ENCODE assay signal across 12 mouse cellular contexts in genomic region chr15:99320168-99320674, GRCm38 (mm10). TPM values are rescaled to one million over a fixed set of nuclear protein-coding genes. Genes with fewer than 3 reads are reported as not detected.
DNase-seq lines count a peak whose midpoint lies in the region; ATAC-seq and TF ChIP-seq lines count a peak whose summit lies in the region.
"Had no signal": no experiment of that assay in that cellular context is flagged by ENCODE, and none has a peak within 500 bp of the region (broad histone marks: within the 10 kb centered on the region; RNA-seq: fewer than 3 reads in every experiment).

No protein-coding gene starts in this region.

- WGBS in heart, embryonic 14.5 days = 60% methylated on average over 10 of the region's 10 CpGs
- WGBS in liver, embryonic 11.5 days = 77% methylated on average over 10 of the region's 10 CpGs
- WGBS in liver, postnatal 0 days (ENCODE audit: insufficient replicate concordance) = 70% methylated on average over 10 of the region's 10 CpGs
- 74% methylated on average over 10 of the region's 10 CpGs for WGBS in embryonic facial prominence, embryonic 15.5 days
- 86% methylated on average over 10 of the region's 10 CpGs for WGBS in neural tube, embryonic 14.5 days

- no peaks in the 10 kb centered on the region for H3K27me3 ChIP-seq in heart, embryonic 14.5 days (ENCODE audit: control insufficient read depth, insufficient read depth, low read length)
- H3K27me3 ChIP-seq in liver, embryonic 11.5 days (replicated peaks; ENCODE audit: control insufficient read depth, insufficient read depth, low read length) = no peaks in the 10 kb centered on the region
- H3K27me3 ChIP-seq in liver, postnatal 0 days (ENCODE audit: insufficient read depth, low read length) = no peaks in the 10 kb centered on the region
- no peaks in the 10 kb centered on the region for H3K27me3 ChIP-seq in embryonic facial prominence, embryonic 15.5 days
- H3K27me3 ChIP-seq in neural tube, embryonic 14.5 days (ENCODE audit: control insufficient read depth, insufficient read depth, low read length) = no peaks in the 10 kb centered on the region
- H3K27me3 ChIP-seq: hindbrain, embryonic 15.5 days; megakaryocyte, embryonic 14.5 days had no signal

- H3K27ac ChIP-seq in heart, embryonic 14.5 days (replicated peaks in 1 of 2; ENCODE audit: control insufficient read depth in 1 of 2, insufficient read depth in 1 of 2, low read depth in 2 of 2, low read length in 2 of 2) = peak overlapping the region; percentile 48 to 83
- peak overlapping the region; percentile 28; the same call in 1 of the 2 replicates for H3K27ac ChIP-seq in liver, embryonic 11.5 days (ENCODE audit: low read depth, low read length)
- no peak overlapping the region for H3K27ac ChIP-seq in liver, postnatal 0 days (ENCODE audit: low read depth)
- H3K27ac ChIP-seq in embryonic facial prominence, embryonic 15.5 days (replicated peaks) = peak overlapping the region; percentile 55
- H3K27ac ChIP-seq in neural tube, embryonic 14.5 days (ENCODE audit: low read depth, low read length) = peak overlapping the region; percentile 12; the same call in 1 of the 2 replicates

- H3K9me3 ChIP-seq in heart, embryonic 14.5 days (ENCODE audit: control insufficient read depth, low read length) = no peaks in the 10 kb centered on the region
- no peaks in the 10 kb centered on the region for H3K9me3 ChIP-seq in liver, embryonic 11.5 days (ENCODE audit: control insufficient read depth, low read length)
- no peaks in the 10 kb centered on the region for H3K9me3 ChIP-seq in liver, postnatal 0 days (ENCODE audit: low read length)
- H3K9me3 ChIP-seq in embryonic facial prominence, embryonic 15.5 days (replicated peaks) = no peaks in the 10 kb centered on the region
- H3K9me3 ChIP-seq in neural tube, embryonic 14.5 days (ENCODE audit: control insufficient read depth, low read length) = no peaks in the 10 kb centered on the region
- H3K9me3 ChIP-seq: hindbrain, embryonic 15.5 days; megakaryocyte, embryonic 14.5 days had no signal

- H3K9ac ChIP-seq in heart, embryonic 14.5 days (ENCODE audit: low read length) = no peak overlapping the region
- H3K9ac ChIP-seq in liver, embryonic 11.5 days (ENCODE audit: low read depth, low read length) = no peak overlapping the region
- no peak overlapping the region for H3K9ac ChIP-seq in liver, postnatal 0 days (replicated peaks)
- H3K9ac ChIP-seq in embryonic facial prominence, embryonic 15.5 days = no peak overlapping the region
- no peak overlapping the region for H3K9ac ChIP-seq in neural tube, embryonic 14.5 days (replicated peaks; ENCODE audit: low read depth, low read length)
- H3K9ac ChIP-seq: hindbrain, embryonic 15.5 days had no signal

- no peak for TF ChIP-seq CTCF in liver, postnatal 0 days (IDR thresholded peaks at IDR 0.05; ENCODE audit: low read depth)

- no peak overlapping the region for H3K4me3 ChIP-seq in heart, embryonic 14.5 days (ENCODE audit: control insufficient read depth in 1 of 2, insufficient read depth in 1 of 2, low read depth in 1 of 2, low read length in 2 of 2)
- H3K4me3 ChIP-seq in liver, embryonic 11.5 days (ENCODE audit: low read depth, low read length) = no peak overlapping the region
- no peak overlapping the region for H3K4me3 ChIP-seq in liver, postnatal 0 days (ENCODE audit: low read depth, low read length)
- no peak overlapping the region for H3K4me3 ChIP-seq in embryonic facial prominence, embryonic 15.5 days (replicated peaks)
- H3K4me3 ChIP-seq in neural tube, embryonic 14.5 days (ENCODE audit: low read depth, low read length) = no peak overlapping the region
- H3K4me3 ChIP-seq: hindbrain, embryonic 15.5 days; megakaryocyte, embryonic 14.5 days had no signal

- ATAC-seq in heart, embryonic 14.5 days (ENCODE audit: insufficient number of reproducible peaks, insufficient read depth, low FRiP score, low read depth) = no peak
- no peak for ATAC-seq in liver, embryonic 11.5 days (replicated peaks; ENCODE audit: low FRiP score)
- no peak for ATAC-seq in liver, postnatal 0 days
- no peak for ATAC-seq in embryonic facial prominence, embryonic 15.5 days (ENCODE audit: insufficient number of reproducible peaks, low FRiP score, low TSS enrichment, low read depth)
- ATAC-seq in neural tube, embryonic 14.5 days (ENCODE audit: low read depth) = no peak
- ATAC-seq: forebrain, embryonic 16.5 days had no signal

- H3K36me3 ChIP-seq in heart, embryonic 14.5 days (ENCODE audit: control insufficient read depth, insufficient read depth, low read length) = peaks cover 98% of the 10 kb centered on the region
- peaks cover 25% of the 10 kb centered on the region for H3K36me3 ChIP-seq in liver, embryonic 11.5 days (ENCODE audit: control insufficient read depth, insufficient read depth, low read length)
- H3K36me3 ChIP-seq in liver, postnatal 0 days (replicated peaks; ENCODE audit: insufficient read depth, low read length) = peaks cover 47% of the 10 kb centered on the region
- peaks cover 96% of the 10 kb centered on the region for H3K36me3 ChIP-seq in embryonic facial prominence, embryonic 15.5 days
- H3K36me3 ChIP-seq in neural tube, embryonic 14.5 days (ENCODE audit: control insufficient read depth, insufficient read depth, low read length) = peaks cover 52% of the 10 kb centered on the region

- DNase-seq in heart, postnatal 4 days = no peak
- DNase-seq in liver, embryonic 11.5 days (ENCODE audit: low spot score) = no peak
- DNase-seq in liver, postnatal 0 days = no peak
- DNase-seq in right cerebral cortex, postnatal 14 days = no peak
- DNase-seq: cerebellum, postnatal 36 days had no signal

- peaks cover 0 to 11% of the 10 kb centered on the region in 2 experiments; a peak in 3 of 4 replicates for H3K4me1 ChIP-seq in heart, embryonic 14.5 days (ENCODE audit: control insufficient read depth in 2 of 2, insufficient read depth in 2 of 2, low read length in 2 of 2)
- H3K4me1 ChIP-seq in liver, embryonic 11.5 days (replicated peaks; ENCODE audit: control insufficient read depth, insufficient read depth, low read length) = no peaks in the 10 kb centered on the region
- H3K4me1 ChIP-seq in liver, postnatal 0 days (ENCODE audit: insufficient read depth) = peaks cover 4% of the 10 kb centered on the region; the same call in 1 of the 2 replicates
- peaks cover 7% of the 10 kb centered on the region for H3K4me1 ChIP-seq in embryonic facial prominence, embryonic 15.5 days
- H3K4me1 ChIP-seq in neural tube, embryonic 14.5 days (ENCODE audit: control insufficient read depth, insufficient read depth, low read length) = no peaks in the 10 kb centered on the region
- H3K4me1 ChIP-seq: hindbrain, embryonic 15.5 days had no signal

- no peak for TF ChIP-seq EP300 in liver, postnatal 0 days (IDR thresholded peaks at IDR 0.05; ENCODE audit: low read depth)

- no peak overlapping the region for H3K4me2 ChIP-seq in heart, embryonic 14.5 days (ENCODE audit: low read length)
- no peak overlapping the region for H3K4me2 ChIP-seq in liver, embryonic 11.5 days
- no peak overlapping the region for H3K4me2 ChIP-seq in liver, postnatal 0 days (ENCODE audit: low read depth, low read length)
- no peak overlapping the region for H3K4me2 ChIP-seq in embryonic facial prominence, embryonic 15.5 days (replicated peaks)
- no peak overlapping the region for H3K4me2 ChIP-seq in neural tube, embryonic 14.5 days (ENCODE audit: low read depth, low read length)
- H3K4me2 ChIP-seq: hindbrain, embryonic 15.5 days had no signal

RNA-seq across cellular contexts. Expression of gene Fam186b, which starts 24.5 kb away (rescaled TPM):
- polyA plus RNA-seq in heart, embryonic 14.5 days (2014; fragmentation: Nextera tagmentation; extraction: Ambion mirVana) = 0.36 TPM in 1 of 2 replicates, not detected in the other
- total RNA-seq in heart, postnatal 4 days (2021) = under 1 TPM in 1 of 2 experiments, not detected in 1; 0.17 TPM
- polyA plus RNA-seq in liver, embryonic 11.5 days (2014; fragmentation: Nextera tagmentation; extraction: Ambion mirVana) = 0.08 and 0.09 TPM in 2 replicates
- polyA plus RNA-seq in liver, postnatal 0 days (2015; fragmentation: Nextera tagmentation; extraction: Ambion mirVana) = not detected in 2 replicates
- polyA plus RNA-seq in embryonic facial prominence, embryonic 15.5 days (2015; fragmentation: Nextera tagmentation; extraction: Ambion mirVana) = 0.14 and 0.27 TPM in 2 replicates
- polyA plus RNA-seq in neural tube, embryonic 14.5 days (2014; fragmentation: Nextera tagmentation; extraction: Ambion mirVana) = 0.53 and 0.66 TPM in 2 replicates
- total RNA-seq: neutrophil, adult 5-6 weeks had no signal

RNA-seq across cellular contexts. Expression of gene Prpf40b, which starts 25.3 kb away (rescaled TPM):
- polyA plus RNA-seq in heart, embryonic 14.5 days (2014; fragmentation: Nextera tagmentation; extraction: Ambion mirVana) = 31.2 and 38.0 TPM in 2 replicates
- 10 to 100 TPM; 36.5 to 41.4 TPM for total RNA-seq in heart, postnatal 4 days (2021)
- 27.7 and 30.5 TPM in 2 replicates for polyA plus RNA-seq in liver, embryonic 11.5 days (2014; fragmentation: Nextera tagmentation; extraction: Ambion mirVana)
- polyA plus RNA-seq in liver, postnatal 0 days (2015; fragmentation: Nextera tagmentation; extraction: Ambion mirVana) = 7.1 and 8.6 TPM in 2 replicates
- polyA plus RNA-seq in embryonic facial prominence, embryonic 15.5 days (2015; fragmentation: Nextera tagmentation; extraction: Ambion mirVana) = 57.5 and 64.2 TPM in 2 replicates
- polyA plus RNA-seq in neural tube, embryonic 14.5 days (2014; fragmentation: Nextera tagmentation; extraction: Ambion mirVana) = 96.9 and 113 TPM in 2 replicates

RNA-seq across cellular contexts. Expression of gene Fmnl3, which starts 50.1 kb away (rescaled TPM):
- 14.4 and 15.0 TPM in 2 replicates for polyA plus RNA-seq in heart, embryonic 14.5 days (2014; fragmentation: Nextera tagmentation; extraction: Ambion mirVana)
- total RNA-seq in heart, postnatal 4 days (2021) = 10 to 100 TPM; 42.6 to 44.4 TPM
- polyA plus RNA-seq in liver, embryonic 11.5 days (2014; fragmentation: Nextera tagmentation; extraction: Ambion mirVana) = 12.8 and 13.3 TPM in 2 replicates
- 2.2 and 2.4 TPM in 2 replicates for polyA plus RNA-seq in liver, postnatal 0 days (2015; fragmentation: Nextera tagmentation; extraction: Ambion mirVana)
- 28.3 and 28.9 TPM in 2 replicates for polyA plus RNA-seq in embryonic facial prominence, embryonic 15.5 days (2015; fragmentation: Nextera tagmentation; extraction: Ambion mirVana)
- polyA plus RNA-seq in neural tube, embryonic 14.5 days (2014; fragmentation: Nextera tagmentation; extraction: Ambion mirVana) = 7.3 and 8.8 TPM in 2 replicates
